Mouse (Mus musculus) T-cell, adult 66 days (primary cell): ENCODE measurements around the gene Foxn2. TPM values are rescaled to one million over a fixed set of nuclear protein-coding genes. Genes with fewer than 3 reads are reported as not detected.

ENCODE experiments used
- total RNA-seq, 2 experiments: library from RNA; stranded (reverse); gene quantifications; 3 replicates in 1 of 2; 4 replicates in 1 of 2; pipeline ENCODE4 v1.2.4; 2023

The Foxn2 gene
- total RNA-seq = 10 to 100 TPM; 55.8 to 57.3 TPM

DNA sequence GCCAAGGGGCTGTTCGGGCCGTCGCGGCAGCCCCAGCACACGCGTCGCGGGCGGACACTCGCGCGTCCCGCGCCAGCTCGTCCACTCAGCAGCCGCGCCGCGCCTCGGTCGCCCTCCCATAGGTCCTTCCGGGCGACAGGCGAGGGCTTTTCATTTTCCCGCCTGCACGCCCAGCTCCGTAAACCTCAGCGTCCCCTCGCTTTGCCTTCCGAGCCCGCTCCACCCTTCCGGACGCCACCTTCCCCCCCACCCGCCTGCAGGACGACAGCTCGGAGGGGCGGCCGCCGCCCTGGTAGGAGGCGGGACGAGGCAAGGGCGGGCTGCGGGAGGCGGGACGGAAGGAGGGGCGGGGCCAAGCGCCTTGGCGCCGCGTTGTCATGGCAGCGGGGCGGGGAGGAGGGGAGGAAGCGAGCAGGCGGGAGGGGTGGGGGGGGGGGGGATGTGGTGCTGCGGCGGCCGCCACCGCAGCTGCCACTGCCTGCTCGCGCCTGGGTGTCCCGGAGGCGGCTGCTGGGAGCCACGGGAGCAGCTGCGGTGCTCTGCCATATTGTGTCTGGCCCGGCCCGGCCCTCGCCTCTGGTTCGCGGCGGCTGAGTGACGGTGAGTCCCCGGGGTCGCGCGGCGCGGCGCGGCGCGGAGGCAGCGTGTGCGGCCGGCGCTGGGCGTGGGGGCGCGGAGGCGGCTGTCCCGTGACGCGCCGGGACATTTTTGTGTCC is at the start of gene Foxn2:
Gene Foxn2, plus strand, starts transcription at position 427 of the 716 bp plus-strand sequence.

GRCm38 (mm10) chr17:88529519-88530235 is 89.2 kb downstream of the Foxn2 start, which contains the start of gene Ppp1r21:
TSS of gene Ppp1r21 (plus strand) at chr17:88530118.

Other genes with a start within 250 kb of the Foxn2 start
- 10 to 100 TPM; 58.7 to 66.9 TPM for gene Ppp1r21, start 89.4 kb downstream of the Foxn2 start, total RNA-seq
- gene Ston1, start 157.0 kb downstream of the Foxn2 start, total RNA-seq = 1 to 10 TPM; 1.3 to 4.9 TPM
- gene Gtf2a1l, start 227.9 kb downstream of the Foxn2 start, total RNA-seq = not detected